Mouse (Mus musculus): Measurements from ENCODE around the gene Gdap1l1. TPM values are rescaled to one million over a fixed set of nuclear protein-coding genes. Genes with fewer than 3 reads are reported as not detected.
"Not testable (repeated sequence)": the region's sequence is repeated elsewhere in the genome, so short reads cannot be mapped to it uniquely, and the experiment has no call there.

The Gdap1l1 gene
- polyA plus RNA-seq, 1 experiment from 2014 or later, result 148 TPM

GRCm38 (mm10) chr2:163453378-163453777, 15.1 kb downstream of the Gdap1l1 start:
- no peaks in the 10 kb centered on the region for H3K9me3 ChIP-seq (replicated peaks; ENCODE audit: control insufficient read depth, low read length, poor library complexity, severe bottlenecking)
- peaks cover 44% of the 10 kb centered on the region for H3K36me3 ChIP-seq (ENCODE audit: control insufficient read depth, insufficient read depth, low read length)
- H3K27ac ChIP-seq (ENCODE audit: low read length), result no peak overlapping the region
- H3K4me3 ChIP-seq (ENCODE audit: low read depth, low read length), result no peak overlapping the region
- ATAC-seq, result no peak
- H3K27me3 ChIP-seq (ENCODE audit: control insufficient read depth, insufficient read depth, low read depth, low read length), result no peaks in the 10 kb centered on the region
- H3K4me2 ChIP-seq (ENCODE audit: low read length), result no peak overlapping the region
- H3K9ac ChIP-seq (ENCODE audit: low read depth, low read length), result no peak overlapping the region
- 93% methylated on average over 13 of the region's 13 CpGs for WGBS
- no peaks in the 10 kb centered on the region for H3K4me1 ChIP-seq (ENCODE audit: control insufficient read depth, insufficient read depth, low read length)

DNA sequence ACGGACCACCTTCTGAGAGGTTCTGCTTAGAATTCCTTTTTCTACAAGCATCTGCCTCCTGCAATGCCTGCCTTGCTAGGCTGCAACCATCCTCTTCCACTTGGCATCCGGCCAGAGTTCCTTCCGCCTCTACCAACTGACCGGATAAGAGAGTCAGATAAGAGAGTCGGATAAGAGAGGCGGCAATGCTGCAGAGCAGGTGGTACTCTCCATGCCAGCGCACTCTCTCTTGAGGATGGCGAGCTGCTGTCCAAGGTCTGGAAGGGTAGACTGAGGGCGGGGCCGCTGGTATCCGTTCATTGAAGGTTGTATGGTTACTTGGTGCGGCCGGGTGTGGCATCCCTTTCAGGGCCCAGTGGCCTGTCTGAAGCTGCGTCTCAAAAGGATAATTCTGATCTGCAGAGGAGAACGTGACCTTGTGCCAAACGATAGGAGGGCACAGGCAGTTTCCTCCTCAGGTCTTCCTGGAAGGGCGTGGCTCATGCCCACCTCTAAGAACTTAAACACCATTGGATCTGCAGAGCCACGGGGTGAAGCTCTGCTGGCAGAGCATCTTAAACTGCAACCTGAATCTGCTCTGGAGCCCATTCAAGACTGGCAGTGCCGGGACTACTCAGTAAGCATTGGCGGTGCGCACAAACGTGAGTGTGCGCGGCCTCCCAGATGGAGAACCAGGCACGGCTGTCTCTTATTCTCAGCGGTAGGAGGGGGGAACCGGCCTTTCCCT, 20.4 kb downstream of the Gdap1l1 start:
- Histone ChIP-seq H3K4me2 (ENCODE audit: low read length) (peak overlapping the region; percentile 41), H3K9me3 (replicated peaks; ENCODE audit: control insufficient read depth, low read length, poor library complexity, severe bottlenecking) (no peaks in the 10 kb centered on the region), H3K4me1 (ENCODE audit: control insufficient read depth, insufficient read depth, low read length) (0 out of 2 replicates have a peak, but pooled peaks cover 3% of the 10 kb centered on the region), H3K27ac (ENCODE audit: low read length) (no peak overlapping the region), H3K4me3 (ENCODE audit: low read depth, low read length) (no peak overlapping the region; the same call in 1 of the 2 replicates), H3K9ac (ENCODE audit: low read depth, low read length) (0 out of 2 replicates have a peak overlapping the region, but pooled peaks have one; percentile 50), H3K27me3 (ENCODE audit: control insufficient read depth, insufficient read depth, low read depth, low read length) (no peaks in the 10 kb centered on the region), H3K36me3 (ENCODE audit: control insufficient read depth, insufficient read depth, low read length) (peaks cover 13% of the 10 kb centered on the region)
- ATAC-seq, result peak; percentile 29; the same call in 1 of the 2 replicates
- WGBS, result 59% methylated on average over 27 of the region's 27 CpGs

- Histone ChIP-seq H3K27me3 (ENCODE audit: control insufficient read depth, insufficient read depth, low read depth, low read length) (no peaks in the 10 kb centered on the region), H3K36me3 (ENCODE audit: control insufficient read depth, insufficient read depth, low read length) (peaks cover 6% of the 10 kb centered on the region), H3K27ac (ENCODE audit: low read length) (no peak overlapping the region), H3K4me2 (ENCODE audit: low read length) (peak overlapping the region; percentile 41), H3K4me3 (ENCODE audit: low read depth, low read length) (no peak overlapping the region; the same call in 1 of the 2 replicates), H3K9me3 (replicated peaks; ENCODE audit: control insufficient read depth, low read length, poor library complexity, severe bottlenecking) (no peaks in the 10 kb centered on the region), H3K4me1 (ENCODE audit: control insufficient read depth, insufficient read depth, low read length) (0 out of 2 replicates have a peak, but pooled peaks cover 3% of the 10 kb centered on the region), H3K9ac (ENCODE audit: low read depth, low read length) (peak overlapping the region; percentile 50; the same call in 1 of the 2 replicates)
- WGBS, result 38% methylated on average over 10 of the region's 10 CpGs
- ATAC-seq, result no peak
Observed at GRCm38 (mm10) chr2:163459380-163459779, 21.1 kb downstream of the Gdap1l1 start.

DNA sequence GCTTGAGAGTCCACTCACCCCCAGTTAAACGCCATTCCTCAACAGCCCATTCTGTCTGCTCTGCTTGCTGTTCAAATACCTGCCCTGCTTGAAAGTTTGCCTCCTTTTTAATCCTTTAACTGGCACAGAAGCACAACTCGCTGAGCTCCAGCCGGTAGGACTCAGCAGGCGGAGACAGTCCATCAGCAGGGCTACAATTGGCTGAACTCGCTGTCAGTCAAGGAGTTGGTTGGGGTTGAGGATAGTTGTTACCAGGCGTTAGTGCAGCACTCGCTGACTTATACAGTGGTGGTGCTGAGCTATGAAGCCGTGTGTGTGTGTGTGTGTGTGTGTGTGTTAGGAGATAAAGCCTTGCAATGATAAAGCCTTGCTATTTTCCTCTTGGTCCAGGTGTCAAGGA, 22.3 kb downstream of the Gdap1l1 start:
- 90% methylated on average over 8 of the region's 8 CpGs for WGBS
- ATAC-seq, result no peak

GRCm38 (mm10) chr2:163461307-163461706, 23.0 kb downstream of the Gdap1l1 start:
- not testable (repeated sequence) for H3K9me3 ChIP-seq (replicated peaks; ENCODE audit: control insufficient read depth, low read length, poor library complexity, severe bottlenecking); H3K27ac ChIP-seq (ENCODE audit: low read length); ATAC-seq; H3K4me3 ChIP-seq (ENCODE audit: low read depth, low read length); H3K36me3 ChIP-seq (ENCODE audit: control insufficient read depth, insufficient read depth, low read length); H3K27me3 ChIP-seq (ENCODE audit: control insufficient read depth, insufficient read depth, low read depth, low read length); H3K9ac ChIP-seq (ENCODE audit: low read depth, low read length); H3K4me2 ChIP-seq (ENCODE audit: low read length); H3K4me1 ChIP-seq (ENCODE audit: control insufficient read depth, insufficient read depth, low read length)
- 92% methylated on average over 9 of the region's 9 CpGs for WGBS

More for the DNA sequence above, 22.3 kb downstream of the Gdap1l1 start:
- Histone ChIP-seq H3K27ac (ENCODE audit: low read length) (no peak overlapping the region), H3K27me3 (ENCODE audit: control insufficient read depth, insufficient read depth, low read depth, low read length) (no peaks in the 10 kb centered on the region), H3K4me2 (ENCODE audit: low read length) (no peak overlapping the region), H3K4me3 (ENCODE audit: low read depth, low read length) (no peak overlapping the region), H3K36me3 (ENCODE audit: control insufficient read depth, insufficient read depth, low read length) (no peaks in the 10 kb centered on the region), H3K4me1 (ENCODE audit: control insufficient read depth, insufficient read depth, low read length) (0 out of 2 replicates have a peak, but pooled peaks cover 3% of the 10 kb centered on the region), H3K9ac (ENCODE audit: low read depth, low read length) (no peak overlapping the region), H3K9me3 (replicated peaks; ENCODE audit: control insufficient read depth, low read length, poor library complexity, severe bottlenecking) (no peaks in the 10 kb centered on the region)

DNA sequence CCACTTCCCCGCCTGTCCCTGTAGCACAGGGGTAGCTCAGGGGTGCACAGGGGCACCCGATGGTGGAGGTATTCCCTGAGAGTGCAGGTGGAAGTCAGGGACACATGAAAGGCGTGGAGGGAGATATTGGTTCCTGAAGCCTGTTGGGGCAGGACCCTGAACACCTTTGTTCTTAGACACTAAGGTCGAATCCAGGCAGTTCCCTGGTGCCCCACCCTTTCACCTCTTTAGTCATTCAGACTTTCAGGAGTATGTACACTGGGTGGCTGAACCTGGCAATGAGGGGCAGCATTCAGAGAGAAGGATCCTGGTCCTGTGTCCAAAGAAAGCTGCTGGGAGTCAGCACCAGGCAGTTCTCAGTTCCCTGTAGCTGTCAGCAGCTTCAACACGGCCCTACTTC, 24.1 kb downstream of the Gdap1l1 start:
- H3K9ac ChIP-seq (ENCODE audit: low read depth, low read length), result no peak overlapping the region

GRCm38 (mm10) chr2:163462801-163463200, 24.5 kb downstream of the Gdap1l1 start:
- no peaks in the 10 kb centered on the region for H3K9me3 ChIP-seq (replicated peaks; ENCODE audit: control insufficient read depth, low read length, poor library complexity, severe bottlenecking)
- ATAC-seq, result no peak
- H3K9ac ChIP-seq (ENCODE audit: low read depth, low read length), result no peak overlapping the region
- peaks cover 4% of the 10 kb centered on the region; the same call in 1 of the 2 replicates for H3K36me3 ChIP-seq (ENCODE audit: control insufficient read depth, insufficient read depth, low read length)
- H3K4me2 ChIP-seq (ENCODE audit: low read length), result no peak overlapping the region
- H3K27me3 ChIP-seq (ENCODE audit: control insufficient read depth, insufficient read depth, low read depth, low read length), result no peaks in the 10 kb centered on the region
- H3K4me1 ChIP-seq (ENCODE audit: control insufficient read depth, insufficient read depth, low read length), result 0 out of 2 replicates have a peak, but pooled peaks cover 3% of the 10 kb centered on the region
- no peak overlapping the region for H3K27ac ChIP-seq (ENCODE audit: low read length)
- H3K4me3 ChIP-seq (ENCODE audit: low read depth, low read length), result no peak overlapping the region
- 78% methylated on average over 11 of the region's 11 CpGs for WGBS

More for the DNA sequence above, 24.1 kb downstream of the Gdap1l1 start:
- peaks cover 4% of the 10 kb centered on the region; the same call in 1 of the 2 replicates for H3K36me3 ChIP-seq (ENCODE audit: control insufficient read depth, insufficient read depth, low read length)
- H3K4me3 ChIP-seq (ENCODE audit: low read depth, low read length), result no peak overlapping the region
- H3K9me3 ChIP-seq (replicated peaks; ENCODE audit: control insufficient read depth, low read length, poor library complexity, severe bottlenecking), result no peaks in the 10 kb centered on the region
- H3K27ac ChIP-seq (ENCODE audit: low read length), result no peak overlapping the region
- no peak for ATAC-seq
- 0 out of 2 replicates have a peak, but pooled peaks cover 3% of the 10 kb centered on the region for H3K4me1 ChIP-seq (ENCODE audit: control insufficient read depth, insufficient read depth, low read length)
- H3K4me2 ChIP-seq (ENCODE audit: low read length), result no peak overlapping the region
- H3K27me3 ChIP-seq (ENCODE audit: control insufficient read depth, insufficient read depth, low read depth, low read length), result no peaks in the 10 kb centered on the region
- 85% methylated on average over 5 of the region's 5 CpGs for WGBS

- WGBS, result 60% methylated on average over 10 of the region's 10 CpGs
- H3K4me1 ChIP-seq (ENCODE audit: control insufficient read depth, insufficient read depth, low read length), result 0 out of 2 replicates have a peak, but pooled peaks cover 3% of the 10 kb centered on the region
- H3K4me3 ChIP-seq (ENCODE audit: low read depth, low read length), result no peak overlapping the region
- no peak for ATAC-seq
- H3K36me3 ChIP-seq (ENCODE audit: control insufficient read depth, insufficient read depth, low read length), result peaks cover 6% of the 10 kb centered on the region; the same call in 1 of the 2 replicates
- no peaks in the 10 kb centered on the region for H3K9me3 ChIP-seq (replicated peaks; ENCODE audit: control insufficient read depth, low read length, poor library complexity, severe bottlenecking)
- H3K27ac ChIP-seq (ENCODE audit: low read length), result no peak overlapping the region
- H3K27me3 ChIP-seq (ENCODE audit: control insufficient read depth, insufficient read depth, low read depth, low read length), result no peaks in the 10 kb centered on the region
- H3K4me2 ChIP-seq (ENCODE audit: low read length), result no peak overlapping the region
- no peak overlapping the region for H3K9ac ChIP-seq (ENCODE audit: low read depth, low read length)
Observed at GRCm38 (mm10) chr2:163463251-163463769, 25.0 kb downstream of the Gdap1l1 start.

DNA sequence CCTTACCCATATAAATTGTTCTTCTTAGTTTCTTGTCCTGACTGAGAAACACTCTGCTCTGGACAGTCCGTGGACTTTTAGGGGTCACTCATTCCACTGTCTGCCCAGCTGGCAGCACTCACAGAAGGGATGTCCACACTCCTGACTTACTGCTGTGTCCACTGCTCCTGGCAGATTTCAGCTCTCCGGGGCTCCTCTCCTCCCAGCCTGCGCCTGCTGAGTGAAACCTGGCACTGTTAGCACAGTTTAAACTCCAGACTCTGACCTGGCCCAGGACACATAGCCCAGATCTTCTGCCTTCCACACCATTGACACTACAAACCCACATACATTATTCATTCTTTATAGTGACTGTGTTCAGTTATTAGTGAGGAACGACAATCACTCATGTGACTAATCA, 25.7 kb downstream of the Gdap1l1 start:
- ATAC-seq, result no peak

More for the DNA sequence above, 25.7 kb downstream of the Gdap1l1 start:
- Histone ChIP-seq H3K4me3 (ENCODE audit: low read depth, low read length) (no peak overlapping the region), H3K9ac (ENCODE audit: low read depth, low read length) (no peak overlapping the region), H3K36me3 (ENCODE audit: control insufficient read depth, insufficient read depth, low read length) (peaks cover 10% of the 10 kb centered on the region), H3K4me1 (ENCODE audit: control insufficient read depth, insufficient read depth, low read length) (0 out of 2 replicates have a peak, but pooled peaks cover 3% of the 10 kb centered on the region), H3K4me2 (ENCODE audit: low read length) (no peak overlapping the region), H3K27me3 (ENCODE audit: control insufficient read depth, insufficient read depth, low read depth, low read length) (no peaks in the 10 kb centered on the region), H3K9me3 (replicated peaks; ENCODE audit: control insufficient read depth, low read length, poor library complexity, severe bottlenecking) (no peaks in the 10 kb centered on the region), H3K27ac (ENCODE audit: low read length) (no peak overlapping the region)
- WGBS, result 76% methylated on average over 4 of the region's 4 CpGs
